Mouse (Mus musculus) ES-Bruce4 (cell line): Measurements from ENCODE around the gene Glb1l2.

Experiments
- EP300 ChIP-seq: IDR thresholded peaks from 2 replicates; pipeline ENCODE4 v1.6.1; 2011; ENCODE audit warnings: low read depth, low read length; ENCODE audit not compliant: insufficient read depth
- POLR2A ChIP-seq: IDR thresholded peaks from one replicate; pipeline ENCODE4 v1.8.1; 2011; ENCODE audit warnings: low read length; ENCODE audit not compliant: insufficient read depth

DNA sequence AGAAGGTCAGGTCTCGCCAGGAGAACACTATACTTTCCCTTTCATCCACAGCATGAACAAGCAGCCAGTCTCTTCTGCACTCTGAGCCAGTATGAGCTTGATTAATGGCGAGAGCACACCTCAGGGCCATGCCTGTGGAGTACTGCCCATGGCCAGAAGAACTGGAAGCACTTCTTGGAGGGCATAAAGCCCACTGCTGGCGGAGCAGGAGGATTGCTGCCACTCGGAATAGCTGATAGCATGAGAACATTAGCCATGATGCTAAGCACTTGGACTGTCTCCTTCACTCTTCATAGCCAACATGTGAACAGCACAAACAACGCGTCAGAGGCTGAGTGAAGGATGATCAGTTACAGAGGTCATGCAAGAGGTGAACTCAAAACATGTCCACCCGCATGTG lies 27.8 kb downstream of the Glb1l2 start:
- TF ChIP-seq EP300 (no peak), POLR2A (no peak)
